Mouse (Mus musculus) small intestine, adult 10 weeks (tissue): ENCODE measurements around the gene Gm10577. TPM values are rescaled to one million over a fixed set of nuclear protein-coding genes. Genes with fewer than 3 reads are reported as not detected.

Experiments
- polyA plus RNA-seq: library from polyadenylated mRNA; stranded (reverse); fragments of 350-450 nt; fragmentation: Illumina TruSeq; extraction: RNeasy Lipid Tissue Mini Kit (QIAGEN cat#74804); gene quantifications from one replicate; pipeline ENCODE4 v1.2.3, GENCODE M21; 2014; ENCODE audit warnings: low replicate concordance

Gene Gm10577
- polyA plus RNA-seq: not detected

GRCm38 (mm10) chr4:101020596-101020995, at the start of gene Gm10577:
Gene Gm10577, minus strand, starts transcription at chr4:101020696.

DNA sequence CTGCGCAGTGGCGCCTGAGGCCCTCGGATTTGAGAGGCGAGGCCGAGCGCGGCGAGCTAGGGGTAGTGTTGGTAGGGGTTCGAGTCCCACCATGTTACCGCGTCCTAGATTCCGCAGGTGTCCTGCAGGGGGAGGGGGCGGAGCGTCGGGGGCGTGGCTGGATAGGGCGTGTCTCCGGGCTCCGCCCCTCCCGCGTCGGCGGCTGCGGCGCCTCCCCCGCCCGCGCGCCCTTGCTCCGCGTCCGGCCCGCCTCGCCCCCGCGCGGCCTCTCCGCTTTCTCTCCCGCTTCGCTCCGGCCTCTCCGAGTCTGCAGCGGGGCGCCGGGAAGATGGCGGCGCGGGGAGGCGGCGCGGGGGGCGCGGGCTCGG, 48.3 kb upstream of the Gm10577 start, which contains the start of gene Raver2:
Gene Raver2 (plus strand): TSS at position 198 of the 368 bp plus-strand sequence.

Other genes with a start within 250 kb of the Gm10577 start
- 5.0 TPM for gene Cachd1, start 244.0 kb downstream of the Gm10577 start, polyA plus RNA-seq
- gene Raver2, start 48.3 kb upstream of the Gm10577 start, polyA plus RNA-seq: 1.4 TPM
- 103 TPM for gene Jak1, start 244.6 kb upstream of the Gm10577 start, polyA plus RNA-seq